Mouse (Mus musculus): ENCODE measurements around the gene Akap13. TPM values are rescaled to one million over a fixed set of nuclear protein-coding genes. Genes with fewer than 3 reads are reported as not detected.

Gene Akap13
- total and polyA plus RNA-seq, 2 experiments from 2014 or later = 34.2 to 113 TPM

DNA sequence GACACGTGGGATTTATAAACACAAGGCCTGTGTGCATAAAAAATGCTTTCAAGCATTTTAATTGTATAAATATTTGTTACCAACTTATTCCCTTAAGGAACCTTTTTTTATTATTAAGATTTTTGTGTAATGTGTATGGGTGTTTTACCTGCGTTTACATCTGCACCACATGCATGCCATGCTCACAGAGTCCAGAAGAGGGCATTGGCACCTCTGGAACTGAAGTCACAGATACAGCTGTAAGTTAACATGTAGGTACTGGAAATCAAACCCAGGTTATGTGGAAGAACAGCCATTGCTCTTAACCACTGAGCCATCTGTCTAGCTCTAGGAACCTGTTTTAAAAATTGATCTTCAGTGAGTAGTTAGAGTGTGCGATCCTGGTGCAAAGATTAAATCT, 232.8 kb downstream of the Akap13 start:
- no peaks in the 10 kb centered on the region for H3K9me3 ChIP-seq (replicated peaks; ENCODE audit: control insufficient read depth, low read length)
- WGBS = 92% methylated on average over 3 of the region's 3 CpGs
- H3K36me3 ChIP-seq (replicated peaks; ENCODE audit: control insufficient read depth, insufficient read depth, low read length) = peaks cover 65% of the 10 kb centered on the region
- ATAC-seq (ENCODE audit: insufficient read depth, low read depth) = no peak
- no peaks in the 10 kb centered on the region for H3K27me3 ChIP-seq (ENCODE audit: control insufficient read depth, insufficient read depth, low read length)
- no peak overlapping the region for H3K9ac ChIP-seq (replicated peaks; ENCODE audit: low read depth, low read length)
- no peak for TF ChIP-seq EP300 (IDR thresholded peaks at IDR 0.05; ENCODE audit: low read depth)
- TF ChIP-seq CTCF (IDR thresholded peaks at IDR 0.05; ENCODE audit: low read depth) = no peak
- H3K4me2 ChIP-seq (ENCODE audit: low read depth, low read length) = no peak overlapping the region
- no peak overlapping the region for H3K27ac ChIP-seq (ENCODE audit: low read depth)
- H3K4me3 ChIP-seq (ENCODE audit: low read depth, low read length) = no peak overlapping the region
- no peak for DNase-seq (ENCODE audit: low spot score)
- no peaks in the 10 kb centered on the region for H3K4me1 ChIP-seq (ENCODE audit: control insufficient read depth, insufficient read depth)

DNA sequence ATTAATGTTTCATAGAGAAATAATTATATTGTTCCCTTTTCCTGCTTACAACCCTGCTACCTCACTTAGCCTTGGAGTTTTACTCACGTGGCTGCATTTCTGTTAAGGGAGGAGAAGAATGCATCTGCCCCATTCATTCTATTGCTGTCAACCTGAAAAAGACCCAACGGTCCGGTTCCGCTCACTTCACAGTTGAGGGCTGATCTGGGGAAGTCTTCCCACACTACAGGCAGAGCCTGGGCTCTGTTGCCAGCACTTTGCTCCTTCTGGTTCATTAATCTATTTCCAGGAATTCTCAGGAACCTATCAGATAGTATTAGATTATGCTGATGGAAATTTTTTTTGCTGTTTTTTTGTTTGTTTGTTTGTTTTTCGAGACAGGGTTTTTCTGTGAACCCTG, 239.4 kb downstream of the Akap13 start:
- DNase-seq (ENCODE audit: low spot score) (no peak), ATAC-seq (ENCODE audit: insufficient read depth, low read depth) (no peak)
- 82% methylated on average over 5 of the region's 5 CpGs for WGBS

DNA sequence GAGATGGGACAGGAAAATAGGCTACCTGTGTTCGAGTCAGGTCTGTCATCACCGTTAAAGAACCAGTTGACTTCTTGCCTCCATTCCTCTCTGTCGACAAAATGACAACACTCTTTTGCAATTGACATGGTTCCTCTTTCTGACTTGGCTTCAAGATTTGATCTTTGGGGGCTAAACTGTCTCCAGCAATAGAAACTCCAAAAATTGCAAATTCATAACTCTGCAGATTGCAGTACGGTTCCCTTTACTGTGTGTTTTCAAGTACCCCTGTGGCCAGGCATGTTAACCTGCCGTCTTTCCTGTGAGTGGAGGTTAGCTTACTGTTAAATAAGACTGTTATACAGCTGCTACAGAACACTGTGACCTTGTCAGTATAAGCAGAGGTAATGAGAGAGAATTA, 244.5 kb downstream of the Akap13 start:
- Histone ChIP-seq H3K4me3 (ENCODE audit: low read depth, low read length) (no peak overlapping the region), H3K9me3 (replicated peaks; ENCODE audit: control insufficient read depth, low read length) (no peaks in the 10 kb centered on the region), H3K27me3 (ENCODE audit: control insufficient read depth, insufficient read depth, low read length) (no peaks in the 10 kb centered on the region), H3K4me1 (ENCODE audit: control insufficient read depth, insufficient read depth) (no peaks in the 10 kb centered on the region), H3K36me3 (replicated peaks; ENCODE audit: control insufficient read depth, insufficient read depth, low read length) (peaks cover 80% of the 10 kb centered on the region), H3K9ac (replicated peaks; ENCODE audit: low read depth, low read length) (no peak overlapping the region), H3K4me2 (ENCODE audit: low read depth, low read length) (no peak overlapping the region), H3K27ac (ENCODE audit: low read depth) (no peak overlapping the region)
- 73% methylated on average over 5 of the region's 5 CpGs for WGBS
- no peak for ATAC-seq (ENCODE audit: insufficient read depth, low read depth)
- DNase-seq (ENCODE audit: low spot score) = no peak
- TF ChIP-seq CTCF (IDR thresholded peaks at IDR 0.05; ENCODE audit: low read depth) (no peak), EP300 (IDR thresholded peaks at IDR 0.05; ENCODE audit: low read depth) (no peak)

More for the DNA sequence above, 239.4 kb downstream of the Akap13 start:
- Histone ChIP-seq H3K4me3 (ENCODE audit: low read depth, low read length) (no peak overlapping the region), H3K9ac (replicated peaks; ENCODE audit: low read depth, low read length) (no peak overlapping the region), H3K36me3 (replicated peaks; ENCODE audit: control insufficient read depth, insufficient read depth, low read length) (peaks cover 56% of the 10 kb centered on the region), H3K4me2 (ENCODE audit: low read depth, low read length) (no peak overlapping the region), H3K27me3 (ENCODE audit: control insufficient read depth, insufficient read depth, low read length) (no peaks in the 10 kb centered on the region), H3K27ac (ENCODE audit: low read depth) (no peak overlapping the region), H3K4me1 (ENCODE audit: control insufficient read depth, insufficient read depth) (no peaks in the 10 kb centered on the region), H3K9me3 (replicated peaks; ENCODE audit: control insufficient read depth, low read length) (no peaks in the 10 kb centered on the region)
- TF ChIP-seq CTCF (IDR thresholded peaks at IDR 0.05; ENCODE audit: low read depth) = no peak

DNA sequence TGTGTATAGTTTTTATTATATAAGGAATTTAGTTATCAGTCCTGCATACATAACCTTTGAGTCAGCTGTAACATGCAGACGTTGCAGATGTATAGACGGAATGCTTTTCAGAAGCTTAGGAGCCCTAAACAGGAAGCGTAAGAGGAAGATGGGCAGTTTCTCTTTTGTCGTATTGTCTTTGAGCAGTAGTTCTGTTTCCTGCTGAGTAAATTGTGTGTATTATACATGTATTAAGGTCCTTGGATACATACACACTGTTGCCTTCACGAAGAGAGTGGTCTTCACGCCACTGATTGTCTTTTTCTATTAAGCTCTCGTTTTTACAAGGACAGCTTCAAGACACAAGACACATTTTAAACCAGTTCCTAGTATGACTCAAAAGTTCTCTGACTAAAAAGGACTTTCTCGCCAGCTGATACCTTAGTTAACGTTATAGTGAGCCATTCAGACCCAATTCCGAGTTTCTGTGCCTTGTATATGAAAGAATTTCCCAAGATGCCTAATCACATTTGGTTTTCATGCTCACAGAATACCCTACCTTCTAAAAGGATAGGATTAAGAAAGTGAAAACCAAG, 245.5 kb downstream of the Akap13 start:
- Histone ChIP-seq H3K4me3 (ENCODE audit: low read depth, low read length) (no peak overlapping the region), H3K4me1 (ENCODE audit: control insufficient read depth, insufficient read depth) (no peaks in the 10 kb centered on the region), H3K9ac (replicated peaks; ENCODE audit: low read depth, low read length) (no peak overlapping the region), H3K4me2 (ENCODE audit: low read depth, low read length) (no peak overlapping the region), H3K27ac (ENCODE audit: low read depth) (peak overlapping the region; percentile 13; the same call in 1 of the 2 replicates), H3K9me3 (replicated peaks; ENCODE audit: control insufficient read depth, low read length) (no peaks in the 10 kb centered on the region), H3K36me3 (replicated peaks; ENCODE audit: control insufficient read depth, insufficient read depth, low read length) (peaks cover 86% of the 10 kb centered on the region), H3K27me3 (ENCODE audit: control insufficient read depth, insufficient read depth, low read length) (no peaks in the 10 kb centered on the region)
- DNase-seq (ENCODE audit: low spot score) = no peak
- TF ChIP-seq CTCF (IDR thresholded peaks at IDR 0.05; ENCODE audit: low read depth) (no peak), EP300 (IDR thresholded peaks at IDR 0.05; ENCODE audit: low read depth) (no peak)
- ATAC-seq (ENCODE audit: insufficient read depth, low read depth) = no peak
- WGBS = 79% methylated on average over 10 of the region's 10 CpGs

DNA sequence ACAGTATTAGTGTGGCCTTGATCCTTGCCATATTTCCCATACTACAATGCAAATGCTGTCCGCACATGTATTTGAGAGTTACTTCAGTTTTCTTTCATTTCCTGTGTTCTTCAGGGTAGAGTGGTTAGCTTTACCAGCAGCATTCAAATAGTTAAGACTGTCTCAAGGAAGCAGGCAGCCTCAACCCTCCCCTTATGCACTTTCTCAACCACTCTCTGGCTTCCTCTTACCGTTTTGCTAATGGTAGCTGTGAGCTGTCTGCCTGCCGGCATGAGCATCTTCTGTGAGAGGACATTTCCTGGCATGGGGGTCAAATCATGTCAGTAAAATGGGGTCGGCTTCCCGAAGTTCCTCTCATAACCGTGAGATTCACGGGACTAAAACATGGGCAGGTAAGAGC, 246.4 kb downstream of the Akap13 start:
- Histone ChIP-seq H3K4me1 (ENCODE audit: control insufficient read depth, insufficient read depth) (no peaks in the 10 kb centered on the region), H3K4me3 (ENCODE audit: low read depth, low read length) (peak overlapping the region; percentile 16; the same call in 1 of the 2 replicates), H3K36me3 (replicated peaks; ENCODE audit: control insufficient read depth, insufficient read depth, low read length) (peaks cover 83% of the 10 kb centered on the region), H3K9ac (replicated peaks; ENCODE audit: low read depth, low read length) (no peak overlapping the region), H3K9me3 (replicated peaks; ENCODE audit: control insufficient read depth, low read length) (no peaks in the 10 kb centered on the region), H3K27ac (ENCODE audit: low read depth) (peak overlapping the region; percentile 43; the same call in 1 of the 2 replicates), H3K27me3 (ENCODE audit: control insufficient read depth, insufficient read depth, low read length) (no peaks in the 10 kb centered on the region), H3K4me2 (ENCODE audit: low read depth, low read length) (no peak overlapping the region; the same call in 1 of the 2 replicates)
- 71% methylated on average over 7 of the region's 7 CpGs for WGBS
- no peak for ATAC-seq (ENCODE audit: insufficient read depth, low read depth)
- no peak for DNase-seq (ENCODE audit: low spot score)
- TF ChIP-seq CTCF (IDR thresholded peaks at IDR 0.05; ENCODE audit: low read depth) (no peak), EP300 (IDR thresholded peaks at IDR 0.05; ENCODE audit: low read depth) (no peak)

DNA sequence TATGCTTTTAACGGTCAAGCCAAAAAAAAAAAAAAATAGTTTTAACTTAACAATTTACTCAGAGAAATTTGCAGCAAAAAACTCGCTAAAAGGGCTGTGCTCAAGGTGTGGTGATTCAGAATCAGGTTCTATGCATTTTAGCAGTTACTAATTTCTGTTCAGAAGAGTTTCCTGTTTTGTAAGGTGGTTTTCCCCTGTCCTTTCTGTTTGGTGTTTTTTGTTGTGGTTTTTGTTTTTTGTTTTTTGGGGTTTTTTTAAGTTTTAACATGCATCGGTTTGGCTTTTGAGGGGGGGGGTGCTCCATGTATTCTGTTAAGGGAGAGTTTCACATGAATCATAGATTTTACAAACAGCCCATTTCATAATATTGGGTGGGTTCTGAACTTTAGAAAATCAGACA, 247.0 kb downstream of the Akap13 start:
- Histone ChIP-seq H3K27me3 (ENCODE audit: control insufficient read depth, insufficient read depth, low read length) (no peaks in the 10 kb centered on the region), H3K27ac (ENCODE audit: low read depth) (peak overlapping the region; percentile 43; the same call in 1 of the 2 replicates), H3K9me3 (replicated peaks; ENCODE audit: control insufficient read depth, low read length) (no peaks in the 10 kb centered on the region)

More for the DNA sequence above, 247.0 kb downstream of the Akap13 start:
- no peak overlapping the region for H3K9ac ChIP-seq (replicated peaks; ENCODE audit: low read depth, low read length)
- peaks cover 84% of the 10 kb centered on the region for H3K36me3 ChIP-seq (replicated peaks; ENCODE audit: control insufficient read depth, insufficient read depth, low read length)
- DNase-seq (ENCODE audit: low spot score) = no peak
- H3K4me1 ChIP-seq (ENCODE audit: control insufficient read depth, insufficient read depth) = no peaks in the 10 kb centered on the region
- TF ChIP-seq CTCF (IDR thresholded peaks at IDR 0.05; ENCODE audit: low read depth) (no peak), EP300 (IDR thresholded peaks at IDR 0.05; ENCODE audit: low read depth) (no peak)
- H3K4me2 ChIP-seq (ENCODE audit: low read depth, low read length) = no peak overlapping the region; the same call in 1 of the 2 replicates
- H3K4me3 ChIP-seq (ENCODE audit: low read depth, low read length) = peak overlapping the region; percentile 16; the same call in 1 of the 2 replicates
- WGBS = 85% methylated on average over 3 of the region's 3 CpGs
- ATAC-seq (ENCODE audit: insufficient read depth, low read depth) = no peak

Measured in heart, postnatal 0 days (tissue).